Mouse (Mus musculus): ENCODE results near the gene Gm973.

- TF ChIP-seq CTCF (IDR thresholded peaks at IDR 0.05; ENCODE audit: low read depth, low read length) (no peak), POLR2A (IDR thresholded peaks at IDR 0.05; ENCODE audit: borderline replicate concordance, low read depth, low read length) (no peak)
These were observed 135.2 kb downstream of the Gm973 start for GRCm38 (mm10) chr1:59651201-59651819.

Data from bone marrow macrophage, adult 2 months (primary cell).